Mouse (Mus musculus) forebrain, embryonic 10.5 days (tissue): ENCODE data around the gene Dnajc15. TPM values are rescaled to one million over a fixed set of nuclear protein-coding genes. Genes with fewer than 3 reads are reported as not detected.

ENCODE experiments used
- DNase-seq: peaks from one replicate; pipeline ENCODE4 v3.0.0-alpha.2; 2017; ENCODE audit warnings: low spot score; ENCODE audit errors: extremely low spot score
- H3K27ac ChIP-seq: fragments of 300-500 bp; sonication (generic); 2 replicates; pipeline ENCODE4 v1.5.1; 2016; ENCODE audit warnings: mild to moderate bottlenecking
- H3K27me3 ChIP-seq: fragments of 300-500 bp; sonication (generic); 2 replicates; pipeline ENCODE4 v1.6.1; 2016; ENCODE audit warnings: mild to moderate bottlenecking; ENCODE audit not compliant: poor library complexity, severe bottlenecking
- H3K36me3 ChIP-seq: fragments of 300-500 bp; sonication (generic); replicated peaks from 2 replicates; pipeline ENCODE4 v1.6.1; 2016; ENCODE audit warnings: mild to moderate bottlenecking, moderate library complexity
- H3K4me1 ChIP-seq: fragments of 300-500 bp; sonication (generic); 2 replicates; pipeline ENCODE4 v1.6.1; 2016
- H3K4me3 ChIP-seq: fragments of 300-500 bp; sonication (generic); 2 replicates; pipeline ENCODE4 v1.5.1; 2016; ENCODE audit warnings: mild to moderate bottlenecking, moderate library complexity
- H3K9me3 ChIP-seq: fragments of 300-500 bp; sonication (generic); 2 replicates; pipeline ENCODE4 v1.6.1; 2016; ENCODE audit warnings: mild to moderate bottlenecking, moderate library complexity
- WGBS: fragments of 180-500 bp; shearing (Covaris S2); methylation state at CpG from one replicate; pipeline ENCODE4 v1.1.7; 2016; 5-methylcytosine and 5-hydroxymethylcytosine counted together
- polyA plus RNA-seq: library from polyadenylated mRNA; unstranded; fragments of >200 nt; fragmentation: Nextera tagmentation; extraction: Ambion mirVana; gene quantifications from 2 replicates; pipeline ENCODE4 v1.2.1, GENCODE M21; 2016

The Dnajc15 gene
- polyA plus RNA-seq, 1 experiment from 2014 or later, result 119 TPM

DNA sequence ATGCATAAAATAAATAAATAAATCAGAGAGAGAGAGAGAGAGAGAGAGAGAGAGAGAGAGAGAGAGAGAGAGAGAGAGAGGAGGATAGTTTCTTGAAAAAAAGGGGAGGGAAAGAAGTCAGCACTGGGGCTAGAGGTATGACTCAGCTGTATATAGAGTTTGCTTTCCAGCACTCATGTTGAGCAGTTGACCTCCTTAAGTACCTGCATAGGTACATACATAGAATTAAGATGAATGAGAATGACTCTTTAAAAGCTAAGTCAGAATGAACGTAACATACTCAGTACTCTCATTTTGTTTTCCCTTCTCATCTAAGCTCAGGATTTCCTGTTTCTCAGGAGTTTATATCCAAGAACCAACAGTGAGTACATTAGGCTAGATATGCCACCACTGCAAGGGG is 62.0 kb downstream of the Dnajc15 start:
- Histone ChIP-seq H3K4me3 (no peak overlapping the region), H3K27me3 (no peaks in the 10 kb centered on the region), H3K4me1 (no peaks in the 10 kb centered on the region), H3K27ac (no peak overlapping the region), H3K9me3 (no peaks in the 10 kb centered on the region), H3K36me3 (no peaks in the 10 kb centered on the region)
- WGBS, result 94% methylated on average over 1 of the region's 1 CpGs
- no peak for DNase-seq

DNA sequence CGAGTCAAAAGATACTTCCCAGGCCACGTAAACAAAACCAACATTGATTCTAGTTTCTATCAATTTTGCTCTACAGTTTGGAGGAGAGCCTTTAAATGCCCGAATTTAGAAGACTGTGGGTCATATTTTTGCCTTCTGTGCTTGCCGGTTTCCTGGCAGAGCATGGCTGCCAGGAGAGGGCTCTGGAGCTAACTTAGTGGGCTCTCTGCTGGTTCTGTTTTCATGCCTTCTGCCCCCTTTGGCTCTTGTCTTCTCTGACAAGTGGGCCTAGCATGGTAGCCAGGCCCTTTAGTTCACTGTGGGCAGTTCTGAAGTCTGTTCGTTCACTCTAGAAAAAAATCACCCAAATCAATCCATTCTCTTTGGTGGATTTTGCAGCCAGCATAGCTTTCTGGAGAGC is 63.5 kb downstream of the Dnajc15 start:
- 85% methylated on average over 5 of the region's 5 CpGs for WGBS
- Histone ChIP-seq H3K36me3 (no peaks in the 10 kb centered on the region), H3K27ac (no peak overlapping the region), H3K9me3 (no peaks in the 10 kb centered on the region), H3K27me3 (no peaks in the 10 kb centered on the region), H3K4me1 (no peaks in the 10 kb centered on the region), H3K4me3 (no peak overlapping the region)
- DNase-seq, result no peak

DNA sequence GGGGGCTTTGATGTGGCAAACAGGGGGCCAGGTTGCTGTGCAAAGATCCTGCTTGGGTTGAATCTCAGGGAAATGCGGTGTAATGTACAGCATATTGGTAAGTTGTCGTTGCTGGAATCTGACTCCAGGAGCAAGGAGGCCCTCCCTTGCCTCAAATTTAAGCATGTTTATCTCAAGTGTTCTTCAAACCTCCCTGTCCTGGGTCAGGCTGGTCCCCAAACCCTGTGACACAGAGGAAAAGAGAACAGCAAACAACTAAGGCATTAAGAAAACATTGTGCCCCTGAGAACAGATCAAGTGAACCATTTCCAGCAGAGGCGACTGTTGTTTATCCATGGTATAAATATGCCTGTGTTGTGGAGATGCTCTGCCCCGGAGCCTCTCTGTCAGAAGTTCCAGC is 67.1 kb downstream of the Dnajc15 start:
- no peaks in the 10 kb centered on the region for H3K27me3 ChIP-seq
- WGBS, result 90% methylated on average over 4 of the region's 4 CpGs
- H3K27ac ChIP-seq, result no peak overlapping the region

DNA sequence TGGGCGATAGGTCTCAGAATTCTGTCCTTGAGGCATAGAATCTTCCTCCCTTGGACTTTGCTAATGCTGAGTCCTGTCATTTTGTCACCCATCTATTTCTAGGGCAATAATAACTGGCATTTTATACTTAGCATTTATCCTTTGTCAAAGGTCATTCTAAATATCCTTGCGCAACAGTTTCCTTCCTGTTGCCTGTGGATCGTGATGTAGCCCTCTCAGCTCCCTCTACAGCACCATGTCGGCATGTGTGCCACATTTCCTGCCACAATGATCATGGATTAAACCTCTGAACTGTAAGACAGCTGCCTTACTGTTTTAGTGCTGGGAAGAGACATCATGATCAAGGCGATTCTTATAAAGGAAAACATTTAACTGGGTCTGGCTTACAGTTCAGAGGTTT is 68.6 kb downstream of the Dnajc15 start:
- Histone ChIP-seq H3K27ac (no peak overlapping the region), H3K4me3 (no peak overlapping the region), H3K36me3 (no peaks in the 10 kb centered on the region), H3K9me3 (no peaks in the 10 kb centered on the region), H3K27me3 (no peaks in the 10 kb centered on the region), H3K4me1 (peaks cover 23% of the 10 kb centered on the region)
- WGBS, result 90% methylated on average over 5 of the region's 5 CpGs
- DNase-seq, result no peak

More for the DNA sequence above, 67.1 kb downstream of the Dnajc15 start:
- no peak overlapping the region for H3K4me3 ChIP-seq
- H3K4me1 ChIP-seq, result peaks cover 8% of the 10 kb centered on the region
- no peaks in the 10 kb centered on the region for H3K36me3 ChIP-seq
- no peaks in the 10 kb centered on the region for H3K9me3 ChIP-seq
- no peak for DNase-seq

DNA sequence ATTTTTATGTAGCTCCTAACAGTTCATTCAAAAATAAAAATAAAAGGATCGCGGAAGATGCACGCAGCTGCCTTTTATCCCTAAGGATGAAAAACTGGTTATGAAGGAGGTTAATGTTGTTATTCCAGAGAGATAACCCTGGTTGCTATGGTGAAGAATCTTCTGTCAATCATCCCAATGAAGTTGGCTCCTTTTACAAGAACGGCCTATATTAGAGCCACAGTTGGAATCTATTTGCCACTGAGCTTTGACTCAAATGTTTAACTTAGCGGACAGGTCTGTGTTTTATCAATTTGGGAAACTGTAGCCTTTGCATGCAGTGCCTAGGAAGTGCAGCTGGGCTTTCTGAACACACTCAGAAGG is 72.7 kb downstream of the Dnajc15 start:
- Histone ChIP-seq H3K9me3 (no peaks in the 10 kb centered on the region), H3K27ac (no peak overlapping the region), H3K4me3 (no peak overlapping the region), H3K4me1 (peaks cover 36% of the 10 kb centered on the region), H3K36me3 (no peaks in the 10 kb centered on the region), H3K27me3 (no peaks in the 10 kb centered on the region)
- DNase-seq, result no peak
- 68% methylated on average over 5 of the region's 5 CpGs for WGBS

DNA sequence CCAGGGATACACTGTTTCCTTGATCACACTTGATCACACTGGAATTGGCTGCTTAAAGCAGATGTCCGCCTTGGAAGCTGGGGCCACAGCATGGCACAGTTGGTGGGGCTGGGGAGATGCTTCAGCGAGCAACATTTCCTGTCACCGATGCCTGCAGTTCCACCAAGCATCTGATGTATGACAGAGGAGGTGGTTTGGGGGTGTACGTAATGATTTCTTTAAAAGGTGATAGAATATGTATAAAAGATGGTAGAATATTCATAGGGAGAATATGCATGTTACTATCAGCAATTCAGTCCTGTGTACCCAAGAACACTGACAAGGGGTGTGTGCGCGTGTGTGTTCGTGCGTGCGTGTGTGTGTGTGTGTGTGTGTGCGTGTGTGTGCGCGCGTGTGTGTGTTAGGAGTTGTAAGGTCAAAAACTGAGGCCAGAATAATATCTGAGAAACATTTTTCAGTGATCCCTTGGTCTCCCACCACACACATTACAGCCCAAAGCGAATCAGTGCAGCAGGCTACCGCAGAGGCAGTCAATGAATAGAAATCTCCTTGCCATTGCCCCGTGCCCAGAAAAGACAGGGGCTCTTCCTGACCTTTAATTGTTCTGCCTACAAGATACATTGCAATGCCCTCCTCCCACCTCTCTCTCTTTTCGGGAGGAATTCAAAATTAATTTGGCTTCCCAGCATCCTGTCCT is 73.2 kb downstream of the Dnajc15 start:
- Histone ChIP-seq H3K9me3 (no peaks in the 10 kb centered on the region), H3K4me1 (peaks cover 36% of the 10 kb centered on the region), H3K36me3 (no peaks in the 10 kb centered on the region), H3K27ac (peak overlapping the region; percentile 65; the same call in 1 of the 2 replicates), H3K4me3 (no peak overlapping the region), H3K27me3 (no peaks in the 10 kb centered on the region)
- WGBS, result 85% methylated on average over 17 of the region's 17 CpGs
- DNase-seq, result no peak

DNA sequence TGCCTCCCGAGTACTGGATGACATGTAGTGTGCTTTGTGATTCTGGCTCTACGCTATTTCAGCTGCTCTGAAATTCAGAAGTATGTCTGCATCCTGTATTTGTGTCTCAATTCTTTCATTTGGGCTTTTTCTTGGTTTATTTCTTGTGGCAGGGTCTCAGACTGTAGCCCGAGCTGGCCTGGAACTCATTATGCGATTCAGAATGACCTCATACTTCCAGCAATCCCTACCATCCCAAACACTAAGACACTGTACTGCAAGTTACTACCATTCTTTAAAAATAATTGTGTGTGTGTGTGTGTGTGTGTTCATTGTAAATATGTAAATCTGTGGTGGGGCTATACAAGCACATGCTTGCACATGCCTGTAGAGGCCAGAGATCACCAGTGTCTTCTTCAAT is 78.4 kb downstream of the Dnajc15 start:
- no peak overlapping the region for H3K27ac ChIP-seq
- H3K4me3 ChIP-seq, result no peak overlapping the region
- peaks cover 15% of the 10 kb centered on the region for H3K4me1 ChIP-seq
- no peaks in the 10 kb centered on the region for H3K36me3 ChIP-seq
- H3K27me3 ChIP-seq, result no peaks in the 10 kb centered on the region
- WGBS, result 88% methylated on average over 4 of the region's 4 CpGs
- no peaks in the 10 kb centered on the region for H3K9me3 ChIP-seq
- DNase-seq, result no peak

DNA sequence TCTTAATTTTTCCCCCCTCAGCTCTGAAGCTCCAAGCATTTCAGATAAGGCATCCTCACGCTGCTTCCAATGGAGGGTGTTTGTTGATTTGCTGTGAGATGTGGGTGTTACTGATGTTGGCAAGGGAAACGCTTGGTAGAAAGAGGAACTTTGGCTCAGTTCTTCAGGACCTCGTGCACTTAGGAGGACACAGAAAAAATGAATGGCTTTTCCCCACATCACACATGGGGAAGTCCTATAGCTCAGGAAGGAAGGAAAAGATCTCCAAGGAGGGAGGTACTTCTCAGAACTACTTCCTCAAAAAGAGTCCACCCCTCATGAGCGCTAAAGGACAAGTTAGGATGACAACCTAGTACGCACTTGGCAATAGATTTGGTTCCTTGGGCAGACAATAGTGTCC is 79.7 kb downstream of the Dnajc15 start:
- no peak overlapping the region for H3K27ac ChIP-seq
- WGBS, result 88% methylated on average over 5 of the region's 5 CpGs
- no peaks in the 10 kb centered on the region for H3K27me3 ChIP-seq
- no peak for DNase-seq
- no peak overlapping the region for H3K4me3 ChIP-seq
- H3K4me1 ChIP-seq, result peaks cover 2% of the 10 kb centered on the region
- H3K36me3 ChIP-seq, result no peaks in the 10 kb centered on the region
- no peaks in the 10 kb centered on the region for H3K9me3 ChIP-seq

DNA sequence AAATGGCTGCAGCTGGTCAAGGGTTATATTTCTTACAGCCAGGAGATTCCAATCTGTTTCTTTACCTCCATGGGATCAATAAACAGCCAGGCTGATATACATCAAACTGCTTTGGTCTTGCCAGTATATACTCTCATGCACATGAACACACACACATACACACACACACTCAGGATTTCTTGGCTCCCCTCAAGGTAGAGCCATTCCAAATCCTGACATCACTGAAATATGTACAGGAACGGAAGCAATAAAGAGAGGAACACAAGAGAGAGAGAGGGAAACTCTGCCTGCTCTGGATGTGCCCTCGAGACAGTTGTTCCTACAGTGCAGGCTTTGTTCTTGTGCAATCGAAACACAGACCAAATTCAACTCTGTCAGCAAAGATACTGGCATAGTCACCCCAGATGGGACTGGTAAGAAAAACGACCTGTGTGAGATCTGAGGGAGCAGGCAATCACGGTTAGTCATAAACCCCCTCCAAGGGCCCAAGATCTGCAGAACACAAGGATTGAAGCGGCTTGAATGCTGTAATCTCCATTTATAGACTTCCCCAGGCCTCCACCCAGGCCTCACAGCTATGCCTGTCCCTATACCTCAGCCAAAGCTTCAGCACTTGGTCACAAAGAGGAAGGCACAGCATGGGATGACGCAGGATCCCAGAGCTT is 80.5 kb downstream of the Dnajc15 start:
- Histone ChIP-seq H3K4me1 (no peaks in the 10 kb centered on the region), H3K27me3 (no peaks in the 10 kb centered on the region), H3K27ac (no peak overlapping the region), H3K36me3 (no peaks in the 10 kb centered on the region), H3K9me3 (no peaks in the 10 kb centered on the region), H3K4me3 (no peak overlapping the region)
- WGBS, result 79% methylated on average over 7 of the region's 7 CpGs
- no peak for DNase-seq

DNA sequence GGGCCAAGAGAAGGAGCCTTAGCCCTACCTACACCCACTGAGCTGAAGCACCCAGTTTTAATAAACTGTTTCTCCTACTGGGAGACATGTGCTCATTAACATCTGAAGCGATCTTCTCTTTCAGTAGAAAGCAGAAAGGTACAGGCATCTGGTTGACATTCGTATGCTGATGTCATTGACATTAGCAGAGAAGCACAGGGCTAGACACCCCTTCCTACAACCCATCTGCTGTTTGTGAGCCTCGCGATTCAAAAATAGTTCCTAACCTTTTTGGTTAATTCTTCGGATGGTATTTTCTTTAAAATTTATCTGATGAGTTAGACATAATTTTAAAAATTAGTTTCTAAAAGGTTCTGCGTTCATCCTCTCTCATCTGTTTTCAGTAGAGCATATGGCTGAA is 81.9 kb downstream of the Dnajc15 start:
- H3K9me3 ChIP-seq, result no peaks in the 10 kb centered on the region
- 95% methylated on average over 6 of the region's 6 CpGs for WGBS

DNA sequence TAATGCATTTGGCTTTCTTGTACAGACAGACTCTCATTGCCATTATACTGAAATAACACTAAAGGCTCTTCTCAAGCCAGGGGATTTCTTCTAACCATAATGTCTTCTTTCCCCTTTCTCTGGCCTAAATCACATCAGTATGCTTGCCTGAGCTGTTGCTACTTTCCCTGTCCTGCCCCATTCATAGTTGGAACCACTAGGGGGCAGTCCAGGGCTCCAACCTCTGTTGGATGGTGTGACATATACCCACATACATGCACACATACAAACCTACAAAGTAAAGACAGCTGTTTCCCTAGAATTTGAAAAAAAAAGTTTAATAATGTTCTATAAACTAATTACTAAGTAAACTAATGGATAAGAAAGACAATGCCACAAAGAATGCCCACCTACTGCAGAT is 91.7 kb downstream of the Dnajc15 start:
- H3K27ac ChIP-seq, result no peak overlapping the region
- H3K4me1 ChIP-seq, result no peaks in the 10 kb centered on the region

More for the DNA sequence above, 81.9 kb downstream of the Dnajc15 start:
- H3K27ac ChIP-seq, result no peak overlapping the region
- no peaks in the 10 kb centered on the region for H3K27me3 ChIP-seq
- no peak for DNase-seq
- no peak overlapping the region for H3K4me3 ChIP-seq
- H3K4me1 ChIP-seq, result no peaks in the 10 kb centered on the region
- H3K36me3 ChIP-seq, result no peaks in the 10 kb centered on the region

DNA sequence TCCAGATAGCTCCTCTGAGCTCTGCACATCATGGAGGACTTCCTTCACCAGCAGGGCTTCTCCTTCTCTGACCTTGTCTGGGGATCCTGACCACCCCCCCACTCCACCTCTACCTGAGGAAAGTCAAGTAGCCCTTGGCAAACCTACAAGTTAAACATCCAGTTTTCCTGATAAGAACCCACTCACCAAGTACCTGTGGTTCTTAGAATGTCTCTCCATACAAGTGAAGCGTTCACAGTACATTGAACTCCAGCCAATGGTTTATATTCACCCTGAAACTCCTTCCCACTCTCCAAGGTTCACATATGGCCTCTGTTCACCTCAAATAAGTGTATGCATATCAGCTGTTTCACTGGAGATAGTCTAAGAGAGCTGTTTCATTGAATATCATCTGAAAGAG is 97.6 kb downstream of the Dnajc15 start:
- Histone ChIP-seq H3K4me1 (no peaks in the 10 kb centered on the region), H3K27ac (no peak overlapping the region), H3K27me3 (no peaks in the 10 kb centered on the region), H3K4me3 (no peak overlapping the region), H3K36me3 (no peaks in the 10 kb centered on the region), H3K9me3 (no peaks in the 10 kb centered on the region)
- DNase-seq, result no peak
- 89% methylated on average over 1 of the region's 1 CpGs for WGBS

More for the DNA sequence above, 91.7 kb downstream of the Dnajc15 start:
- no peaks in the 10 kb centered on the region for H3K27me3 ChIP-seq
- no peak overlapping the region for H3K4me3 ChIP-seq
- H3K9me3 ChIP-seq, result no peaks in the 10 kb centered on the region
- no peak for DNase-seq
- H3K36me3 ChIP-seq, result no peaks in the 10 kb centered on the region

DNA sequence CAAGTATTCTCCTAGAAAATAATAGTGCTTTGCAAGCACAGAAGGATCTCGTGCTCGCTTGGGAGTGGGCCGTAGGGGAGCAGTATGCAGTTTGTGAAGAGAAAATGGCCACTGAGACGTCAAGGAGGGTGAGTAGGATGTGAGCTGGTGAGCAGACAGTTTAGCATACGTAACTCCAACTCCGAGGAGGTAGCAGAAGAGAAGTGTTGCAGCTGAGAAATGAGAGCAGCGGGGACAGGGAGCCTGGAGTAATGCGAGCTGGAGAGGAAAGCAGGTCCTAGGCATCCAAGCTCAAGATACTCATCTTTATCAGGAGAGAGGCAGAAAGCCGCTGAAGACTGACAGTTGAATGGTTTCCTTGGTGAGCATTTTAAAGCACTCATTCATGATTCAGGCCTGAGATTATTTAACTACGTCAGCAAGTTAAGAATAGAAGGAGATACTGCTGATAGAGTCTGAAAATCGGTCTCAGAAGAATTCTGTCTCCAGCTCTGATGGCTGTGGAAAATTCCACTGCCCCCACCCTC is 98.9 kb downstream of the Dnajc15 start:
- H3K9me3 ChIP-seq, result no peaks in the 10 kb centered on the region
- no peaks in the 10 kb centered on the region for H3K4me1 ChIP-seq
- no peak overlapping the region for H3K4me3 ChIP-seq
- H3K27me3 ChIP-seq, result no peaks in the 10 kb centered on the region
- H3K27ac ChIP-seq, result no peak overlapping the region
- 88% methylated on average over 11 of the region's 11 CpGs for WGBS
- H3K36me3 ChIP-seq, result no peaks in the 10 kb centered on the region
- DNase-seq, result no peak
